Mouse (Mus musculus): ENCODE measurements around the gene Cdk6. TPM values are rescaled to one million over a fixed set of nuclear protein-coding genes. Genes with fewer than 3 reads are reported as not detected.

Cdk6 gene
- polyA plus RNA-seq, 1 experiment from 2014 or later, result 18.0 TPM

DNA sequence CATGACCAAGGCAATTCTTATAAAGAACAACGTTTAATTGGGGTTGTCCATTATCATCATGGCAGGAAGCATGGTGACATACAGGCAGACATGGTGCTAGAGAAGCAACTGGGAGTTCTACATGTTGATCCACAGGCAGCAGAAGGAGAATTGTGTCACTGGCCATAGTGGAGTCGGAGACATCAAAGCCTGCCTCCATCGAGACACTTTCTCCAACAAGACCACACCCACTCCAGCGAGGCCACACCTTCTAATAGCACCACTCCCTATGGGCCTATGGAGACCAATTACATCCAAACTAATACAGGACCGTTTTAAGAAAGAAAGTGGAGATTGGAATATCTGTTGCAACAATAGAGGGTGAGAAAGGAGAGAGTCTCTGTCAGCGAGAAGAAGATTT lies 200.6 kb downstream of the Cdk6 start:
- peaks cover 2% of the 10 kb centered on the region; the same call in 1 of the 2 replicates for H3K36me3 ChIP-seq
- ATAC-seq, result no peak
- H3K4me3 ChIP-seq (replicated peaks), result no peak overlapping the region
- H3K4me1 ChIP-seq (replicated peaks), result peaks cover 19% of the 10 kb centered on the region
- no peak overlapping the region for H3K4me2 ChIP-seq (replicated peaks)
- no peak overlapping the region for H3K9ac ChIP-seq (replicated peaks)
- 84% methylated on average over 6 of the region's 6 CpGs for WGBS
- H3K27ac ChIP-seq, result no peak overlapping the region
- H3K27me3 ChIP-seq, result no peaks in the 10 kb centered on the region
- no peaks in the 10 kb centered on the region for H3K9me3 ChIP-seq

DNA sequence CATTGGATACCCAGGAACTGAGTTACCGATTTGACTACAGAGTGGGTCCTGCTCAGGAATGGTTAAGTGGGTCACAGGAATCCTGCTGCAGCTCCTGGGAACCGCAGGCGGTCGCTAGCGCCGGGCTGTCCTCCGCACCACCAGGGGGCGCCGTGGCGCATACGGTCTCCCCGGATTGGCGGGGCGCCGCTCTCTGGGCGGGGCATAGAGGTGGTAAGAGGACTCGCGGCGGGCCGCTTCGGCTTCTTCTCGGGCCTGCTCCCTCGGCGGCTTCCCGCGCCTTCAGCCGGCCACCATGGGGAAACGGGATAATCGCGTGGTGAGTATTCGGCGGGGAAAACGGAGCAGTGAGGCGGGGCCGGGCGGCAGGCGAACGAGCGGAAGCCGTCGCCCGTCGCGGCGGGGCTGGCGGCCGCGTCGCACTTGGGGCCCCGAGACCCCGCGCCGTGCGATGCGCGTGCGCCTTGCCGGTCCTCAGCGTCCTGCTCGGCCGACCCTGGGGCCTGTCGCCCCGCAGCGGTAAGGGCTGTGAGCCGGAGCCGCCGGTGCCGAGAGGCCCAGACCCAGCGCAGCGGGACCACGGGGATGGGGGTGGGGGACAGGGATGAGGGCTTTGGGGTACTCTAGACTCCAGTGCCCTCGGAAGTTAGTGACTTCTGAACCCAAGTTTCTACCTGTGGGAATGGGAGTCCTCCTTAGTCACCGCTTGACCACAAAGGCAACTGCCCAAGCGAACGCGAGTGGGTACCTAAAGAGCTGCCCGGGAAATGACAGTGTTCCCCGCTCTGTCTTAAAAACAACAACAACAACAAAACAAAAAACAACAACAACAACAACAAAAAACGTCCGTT lies 202.6 kb downstream of the Cdk6 start, which contains the start of gene Fam133b:
Gene Fam133b, plus strand, starts transcription at position 205 of the 851 bp plus-strand sequence.
- peak within 1 kb of the TSS; percentile 86 for H3K27ac ChIP-seq
- peaks cover 7% of the 10 kb centered on the region for H3K36me3 ChIP-seq
- H3K9ac ChIP-seq (replicated peaks), result peak within 1 kb of the TSS; percentile 84
- H3K27me3 ChIP-seq, result no peaks in the 10 kb centered on the region
- H3K4me3 ChIP-seq (replicated peaks), result peak within 1 kb of the TSS; percentile 92
- peaks cover 21% of the 10 kb centered on the region for H3K4me1 ChIP-seq (replicated peaks)
- H3K4me2 ChIP-seq (replicated peaks), result peak within 1 kb of the TSS; percentile 77
- H3K9me3 ChIP-seq, result no peaks in the 10 kb centered on the region
- peak; percentile 97 for ATAC-seq
- under 1% methylated on average over 78 of the region's 80 CpGs for WGBS

DNA sequence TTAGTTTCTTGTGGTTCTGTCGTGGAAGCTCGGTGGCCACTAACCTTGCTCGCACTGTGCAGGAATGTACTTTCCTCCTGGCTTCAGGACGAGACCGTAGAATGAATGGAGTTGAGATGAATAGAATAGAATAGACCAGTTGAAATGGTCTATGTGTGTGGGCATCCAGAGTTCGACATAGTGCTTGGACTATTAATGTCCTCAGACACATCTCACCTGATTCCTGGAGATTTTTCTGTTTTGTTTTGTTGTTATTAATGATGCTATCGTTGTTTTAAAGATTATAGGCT lies 203.1 kb downstream of the Cdk6 start:
- H3K36me3 ChIP-seq, result peaks cover 7% of the 10 kb centered on the region
- no peak overlapping the region for H3K27ac ChIP-seq
- H3K27me3 ChIP-seq, result no peaks in the 10 kb centered on the region
- peak overlapping the region; percentile 84 for H3K9ac ChIP-seq (replicated peaks)
- 0 out of 2 replicates have a peak, but pooled peaks have one; percentile 17 for ATAC-seq
- WGBS, result 9% methylated on average over 7 of the region's 7 CpGs
- H3K4me3 ChIP-seq (replicated peaks), result peak overlapping the region; percentile 92
- no peaks in the 10 kb centered on the region for H3K9me3 ChIP-seq
- H3K4me2 ChIP-seq (replicated peaks), result peak overlapping the region; percentile 77
- peaks cover 21% of the 10 kb centered on the region for H3K4me1 ChIP-seq (replicated peaks)

DNA sequence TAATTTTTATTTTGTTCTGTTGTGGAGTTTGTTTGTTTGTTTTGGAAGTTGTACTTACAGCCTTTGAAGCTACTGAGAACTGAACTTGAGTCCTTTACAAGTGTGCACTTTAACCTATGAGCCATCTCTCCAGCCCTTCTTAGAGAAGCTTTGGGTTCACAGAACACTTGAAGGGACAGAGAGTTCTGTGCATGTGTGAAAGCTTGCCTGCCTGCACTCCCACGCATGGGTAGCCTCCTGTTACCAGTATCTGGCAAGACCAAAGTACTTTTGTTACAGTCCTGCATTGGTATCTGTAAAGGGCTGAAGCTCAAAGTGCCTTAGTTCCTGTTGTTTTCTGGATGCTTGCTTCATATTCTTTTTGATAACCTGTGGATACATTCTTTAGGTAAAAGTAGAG lies 204.9 kb downstream of the Cdk6 start:
- Histone ChIP-seq H3K4me3 (replicated peaks) (no peak overlapping the region), H3K4me2 (replicated peaks) (no peak overlapping the region), H3K27ac (no peak overlapping the region), H3K27me3 (no peaks in the 10 kb centered on the region), H3K4me1 (replicated peaks) (peaks cover 21% of the 10 kb centered on the region), H3K36me3 (peaks cover 7% of the 10 kb centered on the region), H3K9ac (replicated peaks) (no peak overlapping the region), H3K9me3 (no peaks in the 10 kb centered on the region)
- ATAC-seq, result no peak
- WGBS, result 100% methylated on average over 1 of the region's 1 CpGs

DNA sequence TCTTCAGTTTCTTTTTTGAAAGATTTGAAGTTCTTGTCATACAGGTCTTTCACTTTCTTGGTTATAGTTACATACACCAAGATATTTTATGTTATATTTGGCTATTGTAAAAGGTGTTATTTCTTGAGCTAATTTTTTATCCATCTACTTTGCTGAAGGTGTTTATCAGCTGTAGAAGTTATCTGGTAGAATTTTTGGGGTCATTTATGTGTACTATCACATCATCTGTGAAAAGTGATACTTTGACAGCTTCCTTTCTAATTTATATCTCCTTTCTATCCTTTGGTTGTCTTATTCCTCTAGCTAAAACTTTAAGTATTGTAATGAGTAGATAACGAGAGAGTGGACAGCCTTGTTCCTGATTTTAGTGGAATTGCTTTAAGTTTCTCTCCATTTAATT lies 210.2 kb downstream of the Cdk6 start:
- 100% methylated on average over 1 of the region's 1 CpGs for WGBS
- Histone ChIP-seq H3K4me1 (replicated peaks) (peaks cover 3% of the 10 kb centered on the region; the same call in 1 of the 2 replicates), H3K4me2 (replicated peaks) (no peak overlapping the region), H3K27ac (no peak overlapping the region), H3K9ac (replicated peaks) (no peak overlapping the region), H3K36me3 (peaks cover 23% of the 10 kb centered on the region), H3K9me3 (no peaks in the 10 kb centered on the region), H3K4me3 (replicated peaks) (no peak overlapping the region), H3K27me3 (no peaks in the 10 kb centered on the region)
- no peak for ATAC-seq

DNA sequence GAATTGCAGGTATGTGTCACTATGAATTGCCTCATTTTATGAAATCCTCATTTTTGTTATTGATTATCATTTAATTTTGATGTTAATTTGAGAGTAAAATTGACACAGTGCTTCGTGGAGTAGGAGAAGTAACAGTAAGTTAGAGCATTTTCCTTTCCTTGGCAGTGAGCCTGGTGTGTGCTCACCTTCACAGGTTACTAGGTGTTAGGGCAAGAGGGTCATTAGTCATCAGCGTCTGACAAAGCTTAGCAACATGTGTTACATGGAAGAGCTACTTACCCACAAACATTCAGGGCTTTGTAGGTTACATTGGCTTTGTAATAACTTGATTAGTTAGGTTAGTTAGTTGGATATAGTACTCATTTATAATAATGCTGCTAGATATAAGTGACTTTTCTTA lies 212.9 kb downstream of the Cdk6 start:
- Histone ChIP-seq H3K27me3 (no peaks in the 10 kb centered on the region), H3K36me3 (peaks cover 35% of the 10 kb centered on the region), H3K4me2 (replicated peaks) (no peak overlapping the region), H3K9ac (replicated peaks) (no peak overlapping the region), H3K4me3 (replicated peaks) (no peak overlapping the region), H3K27ac (no peak overlapping the region), H3K9me3 (no peaks in the 10 kb centered on the region), H3K4me1 (replicated peaks) (no peaks in the 10 kb centered on the region)
- ATAC-seq, result no peak
- WGBS, result 93% methylated on average over 2 of the region's 2 CpGs

DNA sequence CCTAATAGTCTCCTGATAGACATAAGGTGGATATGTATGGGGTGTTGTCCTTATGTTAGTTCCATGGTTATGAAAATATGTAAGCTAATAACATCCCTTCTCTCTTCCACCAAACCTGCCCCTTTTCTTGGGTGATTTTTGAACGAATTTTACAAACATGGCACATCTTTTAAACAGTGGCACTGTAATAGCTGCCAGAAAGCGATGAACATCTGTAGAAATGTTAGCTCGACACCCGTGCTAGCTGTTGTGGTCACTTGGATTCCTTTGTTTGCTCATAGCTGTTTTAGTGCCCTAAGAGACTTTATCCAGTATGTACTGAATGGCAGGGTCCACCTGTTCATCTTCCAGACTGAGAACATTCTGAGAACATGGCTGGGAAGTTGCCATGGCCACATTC lies 230.0 kb downstream of the Cdk6 start, which contains the start of gene 1700109H08Rik:
Gene 1700109H08Rik, plus strand, starts transcription at position 301 of the 400 bp plus-strand sequence.
- Histone ChIP-seq H3K27me3 (no peaks in the 10 kb centered on the region), H3K36me3 (peaks cover 89% of the 10 kb centered on the region), H3K4me2 (replicated peaks) (no peak within 1 kb of the TSS), H3K4me1 (replicated peaks) (no peaks in the 10 kb centered on the region), H3K4me3 (replicated peaks) (no peak within 1 kb of the TSS), H3K9me3 (peaks cover 6% of the 10 kb centered on the region; the same call in 1 of the 2 replicates), H3K27ac (no peak within 1 kb of the TSS), H3K9ac (replicated peaks) (no peak within 1 kb of the TSS)
- 96% methylated on average over 4 of the region's 4 CpGs for WGBS
- no peak for ATAC-seq

DNA sequence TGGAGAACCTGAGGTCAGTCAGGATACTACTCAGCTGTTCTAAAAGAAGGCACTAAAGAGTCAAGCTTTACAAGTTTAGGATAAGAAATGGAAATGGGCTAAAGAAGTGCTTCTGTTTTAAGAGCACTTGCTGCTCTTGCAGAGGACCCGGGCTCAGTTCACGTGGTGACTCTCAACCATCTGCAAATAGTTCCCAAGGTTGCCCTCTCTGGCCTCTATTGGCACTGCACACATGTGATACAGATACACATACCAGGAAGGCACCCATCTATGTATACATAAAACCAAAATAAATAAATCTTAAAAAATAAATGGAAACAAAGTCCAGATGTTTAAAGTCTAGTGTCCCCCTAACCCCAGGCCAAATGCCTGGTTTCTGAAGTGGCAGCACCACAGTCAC lies 233.5 kb downstream of the Cdk6 start:
- Histone ChIP-seq H3K9ac (replicated peaks) (no peak overlapping the region), H3K36me3 (peaks cover 95% of the 10 kb centered on the region), H3K27ac (no peak overlapping the region), H3K9me3 (peaks cover 6% of the 10 kb centered on the region; the same call in 1 of the 2 replicates), H3K27me3 (no peaks in the 10 kb centered on the region), H3K4me2 (replicated peaks) (no peak overlapping the region), H3K4me3 (replicated peaks) (no peak overlapping the region), H3K4me1 (replicated peaks) (no peaks in the 10 kb centered on the region)
- WGBS, result 100% methylated on average over 2 of the region's 2 CpGs
- ATAC-seq, result no peak

DNA sequence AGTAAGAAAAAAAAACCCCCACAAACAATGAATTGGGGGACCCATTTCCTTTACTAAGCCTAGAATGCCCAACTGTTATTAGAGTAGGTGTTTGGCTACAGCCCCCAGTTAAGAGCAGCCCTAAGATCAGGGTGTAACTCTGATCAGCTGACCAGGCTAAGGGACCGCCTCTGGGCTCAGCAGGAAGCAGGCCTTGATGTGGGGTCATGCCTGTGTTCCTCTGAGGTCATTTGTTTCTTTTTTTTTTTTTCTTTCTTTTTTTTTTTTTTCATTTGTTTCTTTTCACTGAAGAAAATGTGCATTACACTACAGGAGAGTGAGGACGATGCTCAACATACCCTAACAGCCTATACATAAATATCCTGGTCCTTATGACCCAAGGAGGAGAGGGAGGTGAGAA lies 236.7 kb downstream of the Cdk6 start:
- Histone ChIP-seq H3K4me3 (replicated peaks) (no peak overlapping the region), H3K27ac (no peak overlapping the region), H3K9ac (replicated peaks) (no peak overlapping the region), H3K27me3 (no peaks in the 10 kb centered on the region), H3K4me2 (replicated peaks) (no peak overlapping the region), H3K36me3 (peaks cover 94% of the 10 kb centered on the region), H3K4me1 (replicated peaks) (no peaks in the 10 kb centered on the region), H3K9me3 (peaks cover 6% of the 10 kb centered on the region; the same call in 1 of the 2 replicates)
- no peak for ATAC-seq
- WGBS, result 97% methylated on average over 2 of the region's 2 CpGs

DNA sequence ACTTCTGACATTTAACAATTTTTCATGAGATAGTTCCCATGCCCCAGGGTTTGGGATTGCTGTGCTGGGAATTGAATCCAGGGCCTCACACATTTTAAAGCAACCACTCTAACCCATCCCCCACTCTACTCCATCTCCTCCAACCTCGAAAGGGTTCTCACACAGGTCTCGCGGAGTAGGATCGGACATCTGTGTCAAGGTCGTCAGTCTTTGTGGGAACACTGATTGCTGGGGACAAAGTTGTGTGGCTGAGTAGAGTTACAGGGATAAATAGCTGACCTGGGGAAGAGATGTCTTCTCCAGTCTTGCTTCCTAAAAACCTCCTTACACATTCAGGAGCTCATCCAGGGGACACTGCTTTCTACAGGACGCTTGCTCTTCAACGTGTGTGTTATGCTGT lies 237.8 kb downstream of the Cdk6 start:
- peaks cover 94% of the 10 kb centered on the region for H3K36me3 ChIP-seq
- H3K27ac ChIP-seq, result no peak overlapping the region
- H3K9ac ChIP-seq (replicated peaks), result no peak overlapping the region
- H3K9me3 ChIP-seq, result peaks cover 6% of the 10 kb centered on the region; the same call in 1 of the 2 replicates
- no peaks in the 10 kb centered on the region for H3K27me3 ChIP-seq
- no peak overlapping the region for H3K4me2 ChIP-seq (replicated peaks)
- WGBS, result 96% methylated on average over 7 of the region's 7 CpGs
- H3K4me3 ChIP-seq (replicated peaks), result no peak overlapping the region
- H3K4me1 ChIP-seq (replicated peaks), result no peaks in the 10 kb centered on the region
- no peak for ATAC-seq

All from midbrain, embryonic 13.5 days (tissue).